Mouse (Mus musculus) frontal cortex, postnatal 36 days (tissue): ENCODE results near the gene Sytl1.

Experiments
- DNase-seq, 2 experiments: peaks; one replicate each; pipeline ENCODE4 v3.0.0; 2022; ENCODE audit warnings: low spot score in 2 of 2

Gene Sytl1

DNA sequence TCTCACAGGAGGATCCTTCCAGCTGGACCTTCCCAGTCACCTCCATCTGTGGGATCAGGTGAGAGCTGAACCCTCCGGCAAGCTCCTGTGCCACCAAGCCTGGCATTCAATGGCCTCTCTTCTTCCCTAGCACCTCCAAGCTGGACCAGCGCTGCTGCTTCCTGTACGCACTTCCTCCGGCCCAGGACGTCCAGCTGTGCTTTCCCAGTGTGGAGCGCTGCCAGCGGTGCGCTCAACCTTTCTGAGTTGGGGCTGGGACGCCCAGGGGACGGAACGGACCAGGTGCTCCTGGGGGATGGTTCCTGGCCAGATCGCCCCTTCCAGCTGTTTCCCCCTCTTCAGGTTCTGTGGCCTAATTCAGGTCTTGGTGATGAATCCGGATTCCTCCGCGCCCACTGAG lies 15.8 kb downstream of the Sytl1 start:
- DNase-seq, result no peak

- DNase-seq, result no peak
Measured at GRCm38 (mm10) chr4:133244289-133244688, 18.6 kb downstream of the Sytl1 start.

DNA sequence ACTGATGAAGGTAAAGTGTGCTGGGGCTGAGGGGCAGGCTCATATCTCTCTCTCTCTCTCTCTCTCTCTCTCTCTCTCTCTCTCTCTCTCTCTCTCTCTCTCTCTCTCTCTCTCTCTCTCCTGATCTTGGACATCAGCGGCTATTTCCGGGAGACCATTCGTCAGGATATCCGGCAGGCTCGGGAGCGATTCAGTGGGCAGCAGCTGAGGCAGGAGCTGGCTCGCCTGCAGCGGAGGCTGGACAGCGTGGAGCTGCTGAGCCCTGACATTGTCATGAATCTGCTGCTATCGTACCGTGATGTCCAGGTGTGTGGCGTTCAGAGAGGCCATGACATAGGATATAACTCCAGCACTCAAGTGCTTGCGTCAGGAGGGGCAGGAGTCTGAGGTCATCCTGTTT lies 19.4 kb downstream of the Sytl1 start:
- DNase-seq, result no peak

- DNase-seq, result no peak
Measured at GRCm38 (mm10) chr4:133242710-133243109, 20.2 kb downstream of the Sytl1 start.

GRCm38 (mm10) chr4:133241910-133242309 lies 21.0 kb downstream of the Sytl1 start:
- no peak for DNase-seq

GRCm38 (mm10) chr4:133240934-133241908 lies 21.7 kb downstream of the Sytl1 start:
- DNase-seq, result peak; percentile 89 to 90

DNA sequence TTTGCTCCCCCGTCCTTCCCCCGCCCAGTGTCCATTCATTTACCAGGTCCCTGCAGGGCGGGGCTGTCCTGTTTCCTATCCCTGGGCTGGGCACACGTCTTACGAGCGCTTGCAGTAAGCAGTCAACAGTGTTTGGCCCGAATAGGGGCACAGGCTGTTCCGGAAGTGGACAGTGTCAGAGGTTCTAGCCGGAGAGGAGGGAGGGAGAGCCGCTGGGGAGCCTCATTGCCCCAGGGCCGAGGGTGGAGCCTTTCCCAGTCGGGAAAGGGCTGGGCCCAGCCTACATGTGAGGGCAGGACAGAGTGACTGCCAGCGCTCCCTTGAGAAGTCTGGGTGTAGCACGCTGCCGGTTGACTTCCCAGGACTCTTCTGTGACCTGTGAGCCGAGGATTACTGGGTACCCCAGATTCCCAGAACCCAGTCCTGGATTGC lies 22.4 kb downstream of the Sytl1 start, which contains the start of gene Map3k6:
TSS of gene Map3k6 (plus strand) at position 329 of the 432 bp plus-strand sequence.
- DNase-seq, result no peak

DNA sequence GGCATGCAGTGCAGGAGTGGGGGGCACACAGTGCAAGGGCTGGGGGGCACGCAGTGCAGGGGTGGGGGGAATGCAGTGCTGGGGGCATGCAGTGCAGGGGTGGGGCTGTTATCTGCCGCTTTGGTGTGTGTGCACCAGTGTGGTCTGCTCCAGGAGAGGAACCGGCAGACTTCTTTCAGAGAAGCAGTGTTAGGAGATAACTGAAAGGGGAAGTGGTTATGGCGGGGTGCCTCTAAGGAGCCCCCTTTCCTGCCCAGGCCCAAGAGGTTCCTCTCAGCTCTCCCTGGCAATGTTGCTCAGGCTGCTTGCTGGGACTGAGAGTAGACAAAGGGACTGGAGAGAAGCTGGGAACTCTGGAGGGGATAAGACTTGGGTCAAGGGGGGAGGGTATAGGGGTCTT lies 25.0 kb downstream of the Sytl1 start:
- no peak for DNase-seq

GRCm38 (mm10) chr4:133235415-133235814 lies 27.5 kb downstream of the Sytl1 start:
- no peak for DNase-seq

GRCm38 (mm10) chr4:133234771-133235170 lies 28.1 kb downstream of the Sytl1 start:
- no peak for DNase-seq

DNA sequence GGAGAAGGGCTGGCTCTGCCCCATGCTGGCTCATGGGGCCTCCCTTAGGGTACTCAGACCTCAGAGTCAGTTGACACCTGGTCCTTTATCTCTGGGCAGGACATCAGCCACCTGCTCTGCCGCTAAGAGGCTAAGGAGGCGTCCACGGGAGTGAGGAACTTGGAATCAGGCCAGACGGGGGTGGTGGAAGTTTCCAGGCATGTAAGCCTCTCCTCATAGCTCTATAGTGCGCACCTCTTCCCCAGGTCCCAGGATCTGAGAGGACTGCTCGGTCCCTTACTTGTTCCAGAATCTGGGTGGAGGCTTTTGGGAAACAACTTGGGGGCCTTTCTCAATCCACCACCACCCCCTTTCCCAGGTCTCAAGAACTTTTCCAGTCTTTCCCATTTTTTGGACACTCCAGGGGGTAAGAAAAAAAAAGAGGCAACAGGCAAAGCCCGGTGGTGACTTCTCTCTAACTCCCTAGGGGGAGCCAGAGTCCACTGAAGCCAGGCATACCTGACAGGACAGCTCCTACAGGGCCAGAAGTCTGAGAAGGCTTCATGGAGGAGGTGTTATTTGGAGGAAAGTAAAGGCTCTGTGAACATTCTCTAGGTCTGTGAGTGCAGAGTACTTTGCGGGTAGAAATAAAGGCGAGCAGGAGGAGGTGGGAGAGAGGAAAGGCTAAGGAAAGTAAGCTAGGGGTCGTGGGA lies 29.5 kb downstream of the Sytl1 start:
- no peak for DNase-seq

GRCm38 (mm10) chr4:133229582-133229981 lies 33.3 kb downstream of the Sytl1 start:
- no peak for DNase-seq

GRCm38 (mm10) chr4:133227636-133228035 lies 35.3 kb downstream of the Sytl1 start:
- no peak for DNase-seq

DNA sequence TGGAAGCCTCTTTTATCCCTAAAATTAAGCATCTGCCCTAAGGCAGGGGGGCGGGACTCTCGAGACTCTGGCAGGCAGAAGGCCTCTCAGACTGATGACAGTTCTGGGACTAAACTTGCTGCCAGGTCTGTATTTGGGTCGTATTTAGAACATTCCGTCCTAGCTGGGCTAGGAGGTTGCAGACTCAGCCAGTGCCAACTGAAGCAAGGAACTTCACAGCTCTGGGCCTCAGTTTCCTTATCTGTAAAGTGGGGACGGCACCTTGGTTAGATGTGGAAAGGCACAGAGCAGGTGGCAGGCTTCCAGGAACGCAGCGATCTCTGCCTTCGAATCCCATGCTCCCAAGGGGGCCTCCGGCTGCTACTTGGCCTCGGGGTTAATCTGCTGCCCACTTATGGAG lies 36.8 kb downstream of the Sytl1 start:
- no peak for DNase-seq

GRCm38 (mm10) chr4:133223875-133224274 lies 39.0 kb downstream of the Sytl1 start:
- DNase-seq, result no peak

DNA sequence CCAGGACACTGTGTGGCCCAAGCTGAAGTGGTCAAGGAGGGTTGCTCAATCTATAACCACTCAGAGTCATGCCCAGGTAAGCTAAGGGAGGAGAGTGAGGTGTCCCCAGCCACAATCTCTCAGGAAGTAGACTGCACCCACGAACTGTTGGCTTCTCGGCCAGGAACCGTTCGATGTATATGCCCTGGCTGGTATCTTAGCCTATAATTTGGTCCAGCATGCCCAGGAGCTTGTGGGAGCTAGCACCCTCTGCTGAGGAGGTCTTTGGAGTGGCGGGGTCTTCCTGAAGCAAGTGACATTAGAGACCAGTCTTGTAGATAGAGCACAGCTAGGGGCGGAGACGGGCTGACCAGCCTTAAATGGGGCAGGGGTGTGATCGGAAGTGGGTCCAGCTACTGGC lies 41.2 kb downstream of the Sytl1 start:
- DNase-seq, result no peak

- DNase-seq, result no peak
Measured at GRCm38 (mm10) chr4:133220656-133221055, 42.3 kb downstream of the Sytl1 start.

DNA sequence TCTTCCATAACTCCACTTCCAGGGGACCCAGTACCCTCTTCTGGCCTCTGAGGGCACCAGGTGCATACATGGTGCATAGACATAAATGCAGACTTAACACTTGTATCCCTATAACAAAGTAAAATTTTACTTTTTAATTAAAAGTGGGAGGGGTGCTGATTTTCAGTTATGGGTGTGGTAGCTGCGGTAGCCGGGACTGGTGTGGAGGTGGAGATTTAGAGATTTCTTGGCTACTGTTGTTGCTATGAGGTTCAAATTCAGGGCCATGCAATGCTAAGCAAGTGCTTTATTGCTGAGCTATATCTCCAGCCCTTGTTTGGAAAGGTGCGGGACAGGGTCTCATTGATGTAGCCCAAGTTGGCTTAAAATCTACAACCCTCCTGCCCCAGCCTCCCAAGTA lies 44.2 kb downstream of the Sytl1 start:
- no peak for DNase-seq

- peak; percentile 44 to 52 for DNase-seq
Measured at GRCm38 (mm10) chr4:133217641-133218040, 45.3 kb downstream of the Sytl1 start.

DNA sequence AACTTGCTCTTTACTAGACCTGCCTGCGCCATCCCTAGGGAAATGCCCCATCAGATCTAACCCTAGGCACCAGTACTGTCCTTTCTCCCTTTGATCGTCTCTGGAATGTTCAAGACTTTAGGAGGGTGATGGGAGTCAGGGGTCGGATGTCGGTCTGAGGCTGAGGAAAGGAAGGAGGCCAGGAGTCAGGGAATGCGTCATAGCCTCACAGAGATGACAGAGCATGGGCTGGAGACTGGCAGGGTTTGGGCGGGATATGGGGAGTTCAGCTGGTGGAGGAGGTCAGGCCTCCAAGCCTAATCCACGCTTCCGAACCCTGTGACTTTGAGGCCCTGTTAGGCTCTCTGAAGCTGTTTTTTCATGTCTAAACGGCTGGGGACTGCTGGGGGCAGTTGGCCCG lies 49.3 kb downstream of the Sytl1 start:
- no peak for DNase-seq

DNA sequence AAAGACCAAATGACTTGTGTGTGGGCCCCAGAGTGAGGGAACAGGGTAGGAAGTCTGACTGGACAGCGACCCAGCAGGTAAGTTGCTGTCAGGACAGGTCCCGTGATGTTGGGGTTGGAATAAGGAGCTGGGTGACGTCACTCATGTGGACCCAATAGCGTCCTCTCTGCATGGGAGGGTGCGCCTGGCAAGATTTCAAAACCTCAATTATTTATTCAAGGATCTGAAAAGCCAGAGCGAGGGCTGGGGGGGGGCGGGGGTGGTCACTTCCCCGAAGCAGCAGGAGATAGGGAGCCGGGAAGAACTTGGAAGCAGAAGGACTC lies 49.7 kb downstream of the Sytl1 start:
- peak in 1 of 2 experiments; percentile 53 for DNase-seq

GRCm38 (mm10) chr4:133212562-133213267 lies 50.2 kb downstream of the Sytl1 start:
- peak; percentile 81 to 84 for DNase-seq
